Mouse (Mus musculus): Measurements from ENCODE around the gene Col5a3. TPM values are rescaled to one million over a fixed set of nuclear protein-coding genes. Genes with fewer than 3 reads are reported as not detected.
A peak's percentile ranks its signal among the peaks of the same experiment; 100 is the strongest.
"Not testable (repeated sequence)": the region's sequence is repeated elsewhere in the genome, so short reads cannot be mapped to it uniquely, and the experiment has no call there.

Col5a3 gene
- total RNA-seq (2021): 10 to 100 TPM; 26.1 to 33.6 TPM
- long read RNA-seq, experiment 1, partial matches to known transcripts: 14 of 31 reads
- long read RNA-seq, experiment 1, other reads (novel, unspliced or antisense): 17 of 31 reads
- long read RNA-seq, experiment 2, full-length matches to known transcripts: 1 of 19 reads
- long read RNA-seq, experiment 2, partial matches to known transcripts: 9 of 19 reads
- long read RNA-seq, experiment 2, other reads (novel, unspliced or antisense): 9 of 19 reads

DNA sequence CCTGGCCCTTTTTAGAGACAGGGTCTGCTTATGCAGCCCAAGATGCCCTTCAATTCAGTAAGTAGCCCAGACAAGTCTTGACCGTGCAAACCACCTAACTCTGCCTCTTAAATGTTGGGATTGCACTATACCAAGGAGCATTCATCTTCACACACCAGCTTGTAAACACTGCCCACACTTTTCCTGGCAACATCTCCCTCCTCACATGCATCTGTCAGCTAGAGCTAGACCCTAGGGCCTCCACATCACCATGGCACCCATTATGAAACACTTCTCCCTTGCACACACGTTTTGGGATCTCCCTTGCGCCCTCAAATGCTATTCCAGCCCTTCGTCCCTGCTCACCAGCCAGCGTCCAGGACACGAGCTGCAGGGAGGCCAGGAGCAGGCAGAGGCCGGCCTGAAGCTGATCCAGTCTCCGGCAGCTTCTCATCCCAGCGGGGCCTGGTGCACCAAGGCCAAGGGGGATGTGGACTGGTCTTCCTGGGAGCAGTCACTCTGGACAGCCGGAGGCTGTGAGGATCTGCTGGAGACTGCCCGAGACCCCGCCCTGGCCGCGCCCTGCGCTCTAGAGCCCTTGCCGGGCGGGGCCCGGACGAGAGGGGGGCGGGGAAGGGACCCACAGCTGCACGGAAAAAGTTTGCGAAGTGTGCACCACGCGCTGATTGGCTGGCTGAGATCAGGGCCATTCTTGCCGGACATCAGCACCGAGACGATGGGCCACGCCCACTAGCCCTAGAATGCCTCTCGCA is at the start of gene Col5a3:
Gene Col5a3 (minus strand): TSS at position 547 of the 752 bp plus-strand sequence.
- DNase-seq: peak; percentile 71 to 82
- intact Hi-C loops (cut with DNase I): no loop called here

- intact Hi-C loops (cut with DNase I): no loop called here
- no peak for DNase-seq
These were observed 47.4 kb upstream of the Col5a3 start for GRCm38 (mm10) chr9:20862225-20862624.

- DNase-seq: no peak
- intact Hi-C loops (cut with DNase I): no loop called here
These were observed 47.0 kb upstream of the Col5a3 start for GRCm38 (mm10) chr9:20861821-20862220.

DNA sequence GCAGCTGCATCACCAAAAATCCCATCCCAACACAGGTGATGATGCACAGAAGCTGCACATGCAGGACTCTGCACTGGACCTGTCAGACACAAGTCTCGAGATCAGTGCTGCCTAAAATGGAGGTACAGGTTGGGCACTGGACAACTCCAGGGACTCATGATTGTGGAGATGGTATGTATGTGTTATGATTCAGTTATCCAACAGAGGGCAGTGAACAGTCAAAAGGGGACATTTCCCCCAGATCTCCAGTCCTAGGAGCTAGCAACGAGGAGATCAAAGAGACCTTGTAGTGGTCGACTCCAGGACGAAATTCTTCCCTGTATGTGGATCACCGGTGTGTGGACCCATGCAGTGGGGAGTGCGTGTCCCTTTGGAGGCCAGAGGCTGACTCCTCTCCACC is 45.1 kb upstream of the Col5a3 start:
- intact Hi-C loops (cut with DNase I): no loop called here
- no peak for DNase-seq

GRCm38 (mm10) chr9:20857131-20857530 is 42.3 kb upstream of the Col5a3 start:
- no peak for DNase-seq
- intact Hi-C loops (cut with DNase I): no loop called here

- no peak for DNase-seq
- intact Hi-C loops (cut with DNase I): no loop called here
These were observed 35.3 kb upstream of the Col5a3 start for GRCm38 (mm10) chr9:20850179-20850578.

GRCm38 (mm10) chr9:20842670-20843069 is 27.8 kb upstream of the Col5a3 start:
- intact Hi-C loops (cut with DNase I): no loop called here
- no peak for DNase-seq

DNA sequence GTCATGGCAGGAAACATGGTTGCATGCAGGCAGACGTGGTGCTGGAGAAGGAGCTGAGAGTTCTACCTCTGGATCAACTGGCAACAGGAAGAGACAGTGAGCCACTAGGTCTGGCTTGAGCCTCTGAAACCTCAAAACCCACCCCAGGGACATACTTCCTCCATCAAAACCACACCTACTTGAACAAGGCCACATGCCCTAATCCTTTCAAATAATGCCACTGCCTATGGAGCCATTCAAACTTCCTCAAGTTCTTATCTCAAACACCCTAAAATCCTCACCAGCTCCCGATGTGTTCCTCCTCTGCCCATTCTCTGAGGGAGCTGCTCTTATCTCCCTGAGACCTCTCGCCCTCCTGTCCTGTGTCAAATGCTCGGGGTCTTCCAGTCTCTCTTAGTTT is 27.3 kb upstream of the Col5a3 start:
- intact Hi-C loops (cut with DNase I): no loop called here

DNA sequence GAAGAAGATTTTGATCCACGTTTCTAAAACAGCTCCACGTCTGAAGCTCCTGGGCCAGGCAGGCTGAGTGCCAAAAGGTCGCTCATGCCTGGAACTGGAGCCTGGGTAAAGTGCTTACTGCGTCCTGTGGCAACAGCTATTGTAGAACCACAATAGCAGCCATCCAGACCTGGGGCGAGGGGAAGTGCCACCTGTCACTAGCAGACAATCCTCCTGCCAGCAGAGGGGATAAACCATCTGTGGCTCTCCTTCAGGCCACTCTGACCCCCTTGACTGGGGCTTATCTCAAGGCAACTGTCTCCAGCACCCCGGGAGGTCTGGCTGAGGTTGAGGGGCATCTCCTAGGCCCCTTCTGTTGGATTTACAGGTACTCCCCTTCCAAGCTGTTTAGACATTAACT is 24.1 kb upstream of the Col5a3 start:
- DNase-seq: no peak
- intact Hi-C loops (cut with DNase I): loop anchor here (10.0 kb wide), 2 partner anchors 174 to 374 kb away; partner anchors contain the start of gene Zfp26

More for the DNA sequence above, 27.3 kb upstream of the Col5a3 start:
- no peak for DNase-seq

DNA sequence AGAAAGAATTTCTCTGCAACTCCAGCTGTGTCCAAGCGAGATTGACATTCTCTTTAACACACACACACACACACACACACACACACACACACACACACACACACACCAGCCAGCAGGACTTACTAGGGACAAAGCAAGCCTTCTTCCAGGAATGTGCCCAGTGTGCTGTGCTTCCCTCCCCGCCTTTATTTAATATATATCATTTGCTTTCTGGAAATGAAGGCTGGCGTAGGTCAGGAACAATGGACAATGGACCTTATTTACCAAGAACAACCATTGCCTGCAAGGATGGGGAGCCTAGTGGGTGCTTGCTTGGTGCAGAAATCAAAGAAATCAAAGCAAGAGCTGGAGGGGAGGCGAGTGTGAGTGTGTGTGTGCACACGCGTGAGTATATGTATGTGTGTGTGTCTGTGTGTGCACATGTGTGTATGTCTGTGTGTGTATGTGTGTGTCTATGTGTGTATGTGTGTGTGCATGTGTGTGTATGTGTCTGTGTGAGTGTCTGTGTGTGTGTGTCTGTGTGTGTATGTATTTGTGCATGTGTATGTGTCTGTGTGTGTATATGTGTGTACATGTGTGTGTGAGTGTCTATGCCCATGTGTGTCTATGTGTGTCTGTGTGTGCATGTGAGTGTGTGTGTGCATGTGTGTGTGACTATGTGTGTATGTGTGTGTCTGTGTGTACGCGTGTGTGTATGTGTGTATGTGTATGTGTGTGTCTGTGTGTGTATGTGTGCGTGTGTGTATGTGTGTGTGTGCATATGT is 22.5 kb upstream of the Col5a3 start:
- DNase-seq: no peak
- intact Hi-C loops (cut with DNase I): loop anchor here (10.0 kb wide), 2 partner anchors 173 to 373 kb away; partner anchors contain the start of gene Zfp26

GRCm38 (mm10) chr9:20835431-20835954 is 20.6 kb upstream of the Col5a3 start:
- intact Hi-C loops (cut with DNase I): loop anchor here (10.0 kb wide), 2 partner anchors 171 to 371 kb away; partner anchors contain the start of gene Zfp26
- not testable (repeated sequence) for DNase-seq

- intact Hi-C loops (cut with DNase I): loop anchor here (10.0 kb wide), 2 partner anchors 170 to 370 kb away; partner anchors contain the start of gene Zfp26
- DNase-seq: no peak
These were observed 20.0 kb upstream of the Col5a3 start for GRCm38 (mm10) chr9:20834881-20835280.

- DNase-seq: peak; percentile 96 to 97
- intact Hi-C loops (cut with DNase I): loop anchor here (1.0 to 10.0 kb wide), 3 partner anchors 91 to 366 kb away; partner anchors contain the start of gene Zfp26
These were observed 16.2 kb upstream of the Col5a3 start for GRCm38 (mm10) chr9:20830901-20831643.

DNA sequence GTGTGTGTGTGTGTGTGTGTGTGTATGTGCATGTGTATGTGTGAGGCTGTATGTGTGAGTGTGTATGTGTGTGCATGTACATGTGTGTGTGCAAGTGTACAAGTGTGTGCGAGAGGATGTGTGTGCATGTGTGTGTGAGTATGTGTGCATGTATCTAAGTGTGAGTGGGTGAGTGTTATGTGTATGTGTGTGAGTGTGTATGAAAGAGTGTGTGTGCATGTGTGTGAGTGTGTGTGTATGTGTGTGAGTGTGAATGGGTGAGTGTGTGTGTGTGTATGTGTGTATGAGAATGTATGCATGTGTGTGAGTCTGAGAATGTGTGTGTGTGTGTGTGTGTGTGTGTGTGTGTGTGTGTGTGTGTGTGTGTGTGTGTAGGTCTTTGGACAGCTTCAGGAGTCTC is 13.3 kb upstream of the Col5a3 start:
- intact Hi-C loops (cut with DNase I): no loop called here
- no peak for DNase-seq

- DNase-seq: peak in 1 of 2 experiments; percentile 42
- intact Hi-C loops (cut with DNase I): no loop called here
These were observed 10.9 kb upstream of the Col5a3 start for GRCm38 (mm10) chr9:20825781-20826180.

DNA sequence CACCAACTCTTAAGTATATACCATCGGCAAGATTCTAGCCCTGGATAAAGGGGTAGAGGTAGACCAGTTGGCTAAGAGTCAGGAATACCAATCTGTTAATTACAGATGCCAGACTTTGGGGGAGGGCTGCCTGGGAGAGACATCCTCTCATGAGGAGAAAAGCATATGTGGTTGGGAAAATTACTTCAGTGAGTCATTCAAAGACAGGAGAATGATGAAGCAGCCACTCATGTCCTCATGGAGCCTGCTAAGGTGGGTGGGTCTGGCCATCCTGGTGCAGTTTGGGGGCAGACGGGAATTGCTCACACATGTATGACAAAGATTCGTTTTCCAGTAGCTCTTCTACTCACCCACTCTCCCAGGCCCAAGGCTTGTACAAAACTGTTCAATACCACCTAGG is 8.0 kb upstream of the Col5a3 start:
- no peak for DNase-seq
- intact Hi-C loops (cut with DNase I): no loop called here

GRCm38 (mm10) chr9:20820001-20820400 is 5.1 kb upstream of the Col5a3 start:
- intact Hi-C loops (cut with DNase I): no loop called here
- no peak for DNase-seq

GRCm38 (mm10) chr9:20818236-20818635 is 3.4 kb upstream of the Col5a3 start, which contains the start of gene Rdh8:
Gene Rdh8 (plus strand): TSS chr9:20818503.
- intact Hi-C loops (cut with DNase I): no loop called here
- no peak for DNase-seq

DNA sequence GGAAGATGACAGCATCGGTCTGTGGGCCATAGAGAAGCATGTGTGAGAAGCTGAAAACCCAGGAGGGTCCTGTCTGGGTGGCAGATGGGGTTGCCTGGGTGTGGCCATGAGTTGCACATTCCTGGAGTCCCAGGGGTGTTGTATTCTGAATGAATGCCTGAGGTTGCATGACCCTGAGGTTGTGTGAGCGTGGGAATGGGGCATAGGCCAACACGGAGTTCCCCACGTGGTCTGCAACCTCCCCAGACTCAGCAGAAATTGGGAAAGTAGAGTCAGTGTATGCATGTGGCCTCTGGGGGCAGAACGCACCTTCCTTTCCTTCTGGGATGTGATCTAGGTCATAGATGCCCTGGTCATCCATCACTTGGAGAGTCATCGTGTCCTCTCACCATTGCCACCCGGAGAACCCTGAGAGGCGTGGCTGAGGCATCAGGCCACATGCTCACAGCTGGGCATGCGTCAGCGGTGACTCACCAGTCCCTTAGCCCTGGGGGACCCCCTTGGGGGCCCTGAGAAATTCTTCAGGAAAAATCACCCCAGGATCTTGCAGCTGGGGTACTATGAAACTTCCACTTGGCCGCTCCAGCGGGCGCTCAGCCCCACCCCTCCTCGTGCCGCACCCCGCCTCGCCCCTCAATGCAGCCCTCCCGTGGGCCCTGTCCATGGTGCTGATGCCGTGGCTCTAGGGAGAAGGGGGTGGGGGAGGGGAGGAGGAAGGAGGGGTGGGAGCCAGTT is 2.2 kb downstream of the Col5a3 start:
- intact Hi-C loops (cut with DNase I): no loop called here
- DNase-seq: peak; percentile 35 to 44
